Mouse (Mus musculus): ENCODE measurements around the gene Mapk6.
"Not testable (repeated sequence)": the region's sequence is repeated elsewhere in the genome, so short reads cannot be mapped to it uniquely, and the experiment has no call there.

The Mapk6 gene

DNA sequence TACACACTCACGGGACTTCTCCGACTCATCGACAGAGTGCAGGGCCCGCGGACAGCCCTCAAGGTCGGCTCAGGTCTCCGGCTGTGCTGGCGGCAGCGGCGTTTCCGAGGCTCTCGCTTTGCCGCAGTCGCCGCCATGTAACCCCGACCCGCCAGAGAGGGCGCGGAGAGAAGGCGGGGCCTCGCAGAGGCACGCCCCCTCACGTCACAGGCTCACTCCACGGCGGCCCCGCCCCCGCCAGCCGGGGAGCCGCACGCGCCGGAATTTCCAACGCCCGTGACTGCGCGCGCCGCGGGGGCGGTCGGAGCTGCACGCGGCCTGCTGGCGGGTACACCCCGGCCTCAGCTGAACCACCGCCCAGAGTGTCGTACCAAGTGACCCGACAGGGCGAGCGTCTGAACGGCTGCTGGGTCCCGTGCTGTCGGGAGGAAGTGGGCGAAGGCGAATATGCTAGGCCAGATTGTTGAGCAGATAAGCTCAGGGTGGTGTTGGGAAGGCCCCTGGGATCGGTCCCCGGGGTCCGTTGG lies at the start of gene Mapk6:
Gene Mapk6 (minus strand): TSS at position 154 of the 527 bp plus-strand sequence.
- peak; percentile 94 for DNase-seq (ENCODE audit: low spot score)

DNA sequence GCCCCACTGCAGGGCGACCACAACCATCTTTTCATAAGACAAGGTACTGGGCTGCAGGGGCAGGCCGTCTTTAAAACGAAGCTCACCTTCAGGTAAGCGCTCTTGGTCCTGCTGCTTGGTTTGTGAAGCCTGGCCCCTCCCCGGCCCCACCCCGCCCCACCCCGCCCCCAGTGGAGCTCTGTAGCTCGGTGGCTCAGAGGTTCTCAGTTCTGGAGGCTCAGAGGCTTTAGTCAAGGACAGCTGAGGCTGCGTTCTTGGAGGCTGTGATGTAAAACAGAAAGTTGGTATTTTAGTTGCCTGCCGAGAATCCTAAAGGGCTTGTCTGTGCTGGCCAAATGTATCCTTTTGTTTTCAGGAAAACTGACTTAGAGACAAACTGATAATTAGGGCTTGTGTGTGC lies 45.9 kb upstream of the Mapk6 start:
- no peak for DNase-seq (ENCODE audit: low spot score)

DNA sequence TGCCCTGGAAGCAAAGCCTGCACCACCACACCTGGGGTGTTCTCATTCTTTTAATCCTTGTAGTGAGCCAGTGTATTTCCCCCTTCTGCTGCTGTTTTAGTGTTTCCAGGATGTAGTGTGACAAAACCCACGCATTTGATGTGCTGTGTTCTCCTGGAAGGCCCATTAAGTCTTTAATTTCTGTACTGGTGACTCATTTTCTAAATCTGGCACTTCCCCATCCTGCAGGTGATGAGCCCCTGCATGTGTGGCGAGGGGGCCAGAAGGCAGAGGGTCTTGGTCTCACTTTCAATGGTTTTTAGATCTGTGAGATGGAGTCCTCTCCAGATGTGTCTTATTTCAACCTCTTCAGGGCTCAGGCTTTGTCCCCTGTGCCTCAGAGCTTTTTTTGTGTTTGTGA lies 44.2 kb upstream of the Mapk6 start:
- DNase-seq (ENCODE audit: low spot score) = no peak

DNA sequence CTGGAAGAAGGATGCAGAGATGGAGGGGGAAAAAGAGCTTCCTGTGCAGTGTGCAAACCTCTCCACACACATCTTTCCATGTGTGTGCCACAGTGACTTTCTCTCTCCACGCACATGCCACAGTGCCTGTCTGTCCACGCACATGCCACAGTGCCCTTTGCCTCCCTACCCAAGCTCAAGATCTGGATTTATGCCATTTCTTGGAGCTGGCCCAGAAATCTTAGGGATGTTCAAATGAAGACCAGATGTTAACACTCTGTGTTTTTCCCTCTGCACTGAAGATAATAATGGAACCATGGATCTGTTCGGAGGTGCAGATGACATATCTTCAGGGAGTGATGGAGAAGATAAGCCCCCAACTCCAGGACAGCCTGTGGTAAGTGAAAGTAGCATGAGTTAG lies 38.2 kb upstream of the Mapk6 start:
- no peak for DNase-seq (ENCODE audit: low spot score)

DNA sequence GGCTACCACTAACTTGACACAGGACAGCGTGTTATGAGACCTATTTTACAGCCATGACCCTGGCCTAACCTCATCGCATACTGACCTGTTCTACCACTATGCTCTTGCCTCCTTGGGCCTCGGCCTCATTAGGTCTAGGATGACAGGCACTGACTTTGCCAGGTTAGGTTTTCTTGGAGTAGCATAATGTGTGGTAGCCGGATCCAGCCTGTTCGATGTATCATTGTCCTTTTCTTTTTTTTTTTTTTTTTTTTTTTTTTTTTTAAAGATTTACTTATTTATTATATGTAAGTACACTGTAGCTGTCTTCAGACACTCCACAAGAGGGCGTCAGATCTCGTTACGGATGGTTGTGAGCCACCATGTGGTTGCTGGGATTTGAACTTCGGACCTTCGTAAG lies 36.8 kb upstream of the Mapk6 start:
- not testable (repeated sequence) for DNase-seq (ENCODE audit: low spot score)

DNA sequence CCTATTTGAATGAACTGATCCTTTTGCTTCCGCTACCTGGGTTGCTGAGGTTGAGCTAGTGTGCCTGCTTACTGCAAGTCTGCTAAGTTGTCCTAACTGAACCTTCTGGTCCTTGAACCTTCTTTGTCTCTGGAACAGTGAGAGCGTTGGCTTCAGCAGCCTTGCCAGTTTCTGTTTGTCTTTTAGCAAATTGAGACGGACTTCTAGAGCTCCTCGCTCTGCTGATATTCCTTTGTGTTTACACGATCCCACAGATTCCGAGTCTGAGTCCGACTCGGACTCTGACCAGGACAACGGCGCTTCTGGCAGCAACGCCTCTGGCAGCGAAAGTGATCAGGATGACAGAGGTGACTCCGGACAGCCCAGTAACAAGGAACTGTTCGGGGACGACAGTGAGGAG lies 35.2 kb upstream of the Mapk6 start:
- DNase-seq (ENCODE audit: low spot score) = no peak

DNA sequence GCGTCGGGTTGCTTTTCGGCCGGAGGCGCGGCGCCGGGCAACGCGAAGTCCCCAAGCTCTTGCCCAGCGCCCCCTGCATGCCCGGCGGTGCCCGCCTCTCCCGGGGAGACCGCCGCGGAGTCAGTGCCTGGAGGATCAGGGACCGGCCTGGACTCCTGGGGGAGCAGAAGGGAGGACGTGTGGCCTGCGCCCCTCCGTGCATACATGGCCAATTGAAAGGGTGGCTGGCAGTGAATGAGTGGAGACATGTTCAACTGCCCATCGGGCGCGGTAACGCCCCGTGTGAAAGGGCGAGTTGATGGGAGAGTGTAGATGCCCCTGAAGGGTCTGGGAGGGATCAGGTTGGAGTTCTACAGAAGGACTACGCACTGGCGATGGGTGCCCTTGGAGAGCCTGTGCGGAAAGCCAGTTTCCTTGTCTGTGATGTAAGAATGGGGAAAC lies 31.9 kb upstream of the Mapk6 start:
- DNase-seq (ENCODE audit: low spot score) = peak; percentile 59

DNA sequence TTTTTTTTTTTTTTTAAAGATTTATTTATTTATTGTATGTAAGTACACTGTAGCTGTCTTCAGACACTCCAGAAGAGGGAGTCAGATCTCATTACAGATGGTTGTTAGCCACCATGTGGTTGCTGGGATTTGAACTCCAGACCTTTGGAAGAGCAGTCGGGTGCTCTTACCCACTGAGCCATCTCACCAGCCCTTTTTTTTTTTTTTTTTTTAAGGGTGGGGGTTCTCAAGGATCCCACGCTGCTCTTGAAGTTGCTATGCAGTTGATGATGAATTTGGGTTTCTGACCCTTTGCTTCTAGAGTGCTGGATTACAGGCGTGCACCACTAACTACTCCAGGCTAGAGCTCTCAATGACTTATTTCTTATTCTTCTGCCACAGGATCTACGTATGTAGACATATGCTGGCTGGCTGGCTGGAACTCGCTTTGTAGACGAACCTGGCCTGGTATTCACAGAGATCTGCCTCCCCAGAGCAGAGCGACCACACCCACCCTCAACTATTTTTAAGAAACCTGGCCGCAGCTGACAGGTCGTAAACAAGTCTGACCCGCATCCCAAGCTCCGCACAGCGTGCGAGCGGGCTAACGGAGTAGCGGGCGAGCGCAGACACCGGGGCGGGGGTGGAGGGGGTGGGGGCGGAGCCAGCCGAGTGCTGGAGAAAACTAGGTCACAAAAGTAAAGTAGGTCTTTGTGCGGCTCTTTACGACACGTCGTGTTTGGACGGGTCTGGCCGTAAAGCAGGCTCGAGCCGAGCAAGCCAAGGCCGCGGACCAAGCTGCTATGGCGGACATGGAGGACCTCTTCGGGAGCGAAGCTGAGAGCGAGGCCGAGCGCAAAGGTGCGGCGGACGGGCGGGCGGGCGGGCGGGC lies 31.2 kb upstream of the Mapk6 start, which contains the start of gene Leo1:
Gene Leo1 (plus strand): TSS at position 729 of the 871 bp plus-strand sequence.
- peak; percentile 92 for DNase-seq (ENCODE audit: low spot score)

DNA sequence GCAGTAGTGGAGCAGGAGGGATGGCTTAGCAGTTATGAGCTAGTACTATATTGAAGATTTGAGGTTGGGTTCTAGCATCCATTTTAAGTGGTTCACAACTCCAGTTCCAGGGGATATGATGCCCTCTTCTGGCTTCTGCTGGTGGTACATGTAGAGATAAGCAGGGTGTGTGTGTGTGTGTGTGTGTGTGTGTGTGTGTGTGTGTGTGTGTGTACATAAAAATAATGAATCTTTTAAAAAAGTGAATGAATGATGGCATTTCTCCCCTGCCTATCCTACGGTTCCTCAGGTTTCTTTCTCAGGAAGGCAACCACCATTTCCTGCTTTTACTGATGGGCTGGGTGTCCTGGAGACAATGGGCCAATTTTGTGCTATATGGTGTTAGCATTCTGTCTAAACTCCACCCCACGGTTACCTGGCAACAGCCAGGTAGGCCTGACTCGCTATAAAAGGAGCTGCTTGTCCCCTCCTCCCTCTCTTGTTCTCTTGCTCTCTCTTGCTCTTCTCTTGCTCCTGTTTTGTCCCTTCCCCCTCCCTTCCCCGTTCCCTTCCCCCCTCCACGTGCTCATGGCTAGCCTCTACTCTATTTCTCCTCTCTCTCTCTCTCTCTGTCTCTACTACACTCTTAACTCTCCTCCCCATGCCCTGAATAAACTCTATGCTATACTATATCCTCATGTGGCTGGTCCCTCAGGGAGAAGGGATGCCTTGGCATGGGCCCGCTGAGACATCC lies 28.0 kb upstream of the Mapk6 start:
- peak; percentile 73 for DNase-seq (ENCODE audit: low spot score)

DNA sequence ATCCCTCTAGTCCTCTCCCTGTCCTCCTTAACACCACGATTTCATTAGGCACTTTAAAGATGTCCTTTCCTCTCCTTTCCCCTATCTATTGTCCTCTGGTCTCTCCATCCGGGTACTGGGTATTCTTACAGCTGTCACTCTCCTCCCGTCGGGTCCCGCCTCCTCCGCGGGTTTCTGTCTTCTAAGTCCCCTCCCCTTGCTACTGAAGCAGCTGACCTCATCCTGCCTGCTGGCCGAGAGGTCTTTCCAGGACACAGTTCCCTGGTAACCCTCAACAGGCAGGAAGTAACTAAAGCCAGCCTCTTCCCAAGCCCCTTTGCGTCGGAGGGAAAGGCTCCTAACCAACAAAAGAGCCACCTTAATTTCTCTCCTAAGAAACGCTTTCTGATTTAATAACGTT lies 26.1 kb upstream of the Mapk6 start:
- DNase-seq (ENCODE audit: low spot score) = peak; percentile 94

DNA sequence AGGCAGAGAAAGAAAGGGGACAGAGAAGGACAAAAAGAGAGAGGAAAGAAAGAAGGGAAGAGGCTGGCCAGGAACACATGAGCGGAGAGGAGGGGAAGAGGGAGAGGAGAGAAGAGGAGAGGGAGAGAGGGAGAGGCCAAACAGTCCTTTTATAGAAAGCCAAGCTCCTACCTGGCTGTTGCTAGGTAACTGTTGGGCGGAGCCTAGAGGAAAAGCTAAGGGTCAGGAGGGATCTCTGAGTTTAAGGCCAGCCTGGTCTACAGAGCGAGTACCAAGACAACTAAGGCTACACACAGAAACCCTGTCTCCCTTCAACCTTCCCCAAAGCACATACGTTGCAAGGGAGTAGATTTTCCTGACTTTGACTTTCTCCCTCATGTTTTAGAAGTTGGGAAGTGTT lies 25.5 kb upstream of the Mapk6 start:
- DNase-seq (ENCODE audit: low spot score) = no peak

DNA sequence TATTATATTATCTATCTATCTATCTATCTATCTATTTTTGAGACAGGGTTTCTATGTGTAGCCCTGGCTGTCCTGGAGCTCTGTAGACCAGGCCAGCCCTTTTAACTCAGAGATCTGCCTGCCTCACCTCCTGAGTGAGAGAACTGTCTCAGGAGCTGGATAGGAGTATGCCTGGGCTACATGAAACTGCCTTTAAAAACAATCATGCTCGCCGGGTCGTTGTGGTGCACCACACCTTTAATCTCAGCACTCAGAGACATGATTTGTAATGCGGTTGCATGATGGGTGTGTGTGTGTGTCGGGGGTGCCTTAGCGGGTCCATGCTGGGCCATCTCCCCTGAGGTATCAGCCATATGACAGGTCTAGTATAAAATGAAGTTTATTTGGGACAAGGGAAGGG lies 25.1 kb upstream of the Mapk6 start:
- no peak for DNase-seq (ENCODE audit: low spot score)

DNA sequence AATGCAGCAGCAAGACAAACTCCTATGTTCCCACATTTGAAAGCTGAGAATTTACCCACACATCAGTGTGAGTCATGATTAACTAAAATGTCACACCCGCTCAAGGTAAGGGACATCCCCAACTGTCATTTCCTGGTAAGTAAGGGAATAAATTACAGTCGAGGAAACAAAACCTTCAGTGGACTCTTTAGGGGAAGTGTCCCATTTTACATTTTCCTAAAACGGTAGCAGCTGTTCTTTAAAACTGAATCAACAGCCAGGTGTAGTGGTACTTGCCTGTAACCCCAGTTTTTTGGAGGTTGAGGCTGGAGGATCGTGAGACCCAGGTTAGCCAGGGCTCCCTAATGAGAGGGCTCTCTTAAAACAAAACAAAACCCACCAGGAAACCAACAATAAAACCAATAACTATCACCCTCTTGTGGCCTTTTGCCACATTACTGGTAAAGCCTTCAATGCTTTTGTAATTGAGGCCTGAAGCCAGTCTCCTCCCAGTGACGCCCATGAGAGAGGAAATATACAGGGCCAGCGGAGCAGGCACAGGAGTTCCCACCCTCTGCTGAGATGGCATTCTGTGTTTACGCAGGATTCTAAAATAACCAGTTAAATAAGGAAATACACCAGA lies 24.5 kb upstream of the Mapk6 start:
- DNase-seq (ENCODE audit: low spot score) = peak; percentile 77

DNA sequence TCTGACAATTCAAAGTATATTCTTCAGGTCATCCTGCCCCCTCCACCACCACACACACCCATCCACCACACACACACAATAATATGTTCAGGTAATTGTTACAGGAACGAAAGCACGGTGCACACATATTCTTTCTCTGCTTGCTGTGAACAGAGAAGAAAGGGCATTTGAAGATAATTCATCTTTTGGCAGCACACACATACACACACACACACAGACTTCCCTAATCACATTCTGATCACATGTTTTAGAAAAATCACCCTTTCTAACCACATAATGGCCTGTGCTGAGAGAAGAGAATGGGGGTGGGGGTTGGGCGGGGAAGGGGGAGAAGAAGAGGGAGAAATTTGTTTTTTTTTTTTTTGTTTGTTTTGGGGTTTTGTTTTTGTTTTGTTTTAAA lies 22.9 kb upstream of the Mapk6 start:
- no peak for DNase-seq (ENCODE audit: low spot score)

DNA sequence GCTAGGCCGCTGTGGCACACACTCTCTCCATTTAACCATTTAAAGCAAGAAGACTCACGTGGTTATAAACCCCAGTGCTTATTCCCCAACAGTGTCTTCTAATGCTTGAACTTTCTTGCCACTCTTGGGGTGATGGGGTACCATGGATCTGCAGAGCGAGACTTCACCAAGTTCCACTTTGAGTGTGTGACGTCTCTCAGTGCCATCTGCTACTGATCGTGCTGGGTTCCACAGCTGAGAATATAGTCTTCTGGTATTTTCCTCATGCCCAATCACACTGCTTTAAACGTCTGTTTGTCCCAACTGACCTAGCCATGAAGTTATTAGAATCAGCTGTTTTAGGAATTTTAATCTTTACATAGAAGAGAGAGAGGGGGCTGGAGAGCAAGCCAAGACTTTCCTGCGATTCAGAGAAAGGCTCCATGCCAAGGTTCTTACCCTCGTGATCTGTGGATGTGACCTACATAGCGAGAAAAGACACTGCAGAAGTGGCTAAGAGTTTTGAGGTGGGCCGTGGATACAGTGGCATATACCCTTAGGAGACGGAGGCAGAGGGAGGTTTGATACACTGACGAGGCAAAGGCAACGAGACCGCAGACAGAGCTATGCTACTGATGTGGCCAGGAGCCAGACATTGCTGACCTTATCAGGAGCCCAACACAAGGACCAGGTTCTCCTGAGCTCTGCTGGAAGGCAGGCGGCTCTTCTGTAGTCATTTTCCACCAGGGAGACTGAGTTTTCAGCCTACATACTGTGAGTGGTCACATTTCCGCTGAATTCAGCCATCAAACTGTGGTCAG lies 21.2 kb upstream of the Mapk6 start:
- no peak for DNase-seq (ENCODE audit: low spot score)

DNA sequence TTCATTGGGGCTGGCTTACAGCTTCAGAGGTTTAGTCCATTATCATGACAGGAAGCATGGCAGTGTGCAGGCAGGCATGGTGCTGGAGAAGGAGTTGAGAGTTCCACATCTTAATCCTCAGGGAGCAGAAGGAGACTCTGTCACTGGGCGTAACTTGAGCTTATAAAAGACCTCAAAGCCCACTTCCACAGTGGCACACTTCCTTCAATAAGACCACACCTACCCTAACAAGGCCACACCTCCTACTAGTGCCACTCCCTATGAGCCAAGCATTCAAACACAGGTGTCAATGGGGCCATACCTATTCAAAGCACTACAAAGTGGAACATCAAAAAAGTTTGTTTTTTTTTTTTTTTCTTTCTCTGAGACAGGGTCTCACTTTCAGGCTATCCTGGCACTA lies 19.9 kb upstream of the Mapk6 start:
- DNase-seq (ENCODE audit: low spot score) = no peak

DNA sequence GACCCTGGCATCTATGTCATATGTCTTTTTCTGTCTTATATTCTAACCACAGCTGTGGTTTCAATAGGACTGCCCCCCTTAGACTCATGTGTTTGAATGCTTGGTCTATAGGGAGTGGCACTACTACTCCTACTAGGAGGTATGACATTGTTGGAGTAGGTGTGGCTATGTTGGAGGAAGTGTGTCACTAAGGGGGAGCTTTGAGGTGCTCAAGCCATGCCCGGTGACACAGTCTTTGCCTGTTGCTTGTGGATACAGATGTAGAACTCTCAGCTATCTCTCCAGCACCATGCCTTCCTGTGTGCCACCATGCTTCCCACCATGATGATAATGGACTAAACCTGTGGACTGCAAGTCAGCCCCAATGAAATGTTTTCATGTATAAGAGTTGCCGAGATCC lies 19.2 kb upstream of the Mapk6 start:
- DNase-seq (ENCODE audit: low spot score) = no peak

DNA sequence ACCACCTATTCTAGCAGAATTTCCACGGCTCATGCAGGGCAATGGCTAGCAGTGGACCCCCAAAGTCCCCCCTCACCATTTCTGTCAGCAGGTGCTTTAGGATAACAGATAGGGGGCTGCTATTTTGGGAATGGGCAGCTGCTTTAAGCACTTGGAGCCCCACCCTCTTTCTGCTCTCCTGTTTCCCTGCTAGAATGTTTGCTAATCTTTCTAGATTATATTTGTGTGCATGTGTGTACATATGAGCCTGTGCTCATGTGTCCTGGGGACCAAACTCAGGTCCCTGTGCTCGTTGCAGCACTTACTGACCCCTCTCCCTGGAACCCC lies 18.4 kb upstream of the Mapk6 start:
- no peak for DNase-seq (ENCODE audit: low spot score)

DNA sequence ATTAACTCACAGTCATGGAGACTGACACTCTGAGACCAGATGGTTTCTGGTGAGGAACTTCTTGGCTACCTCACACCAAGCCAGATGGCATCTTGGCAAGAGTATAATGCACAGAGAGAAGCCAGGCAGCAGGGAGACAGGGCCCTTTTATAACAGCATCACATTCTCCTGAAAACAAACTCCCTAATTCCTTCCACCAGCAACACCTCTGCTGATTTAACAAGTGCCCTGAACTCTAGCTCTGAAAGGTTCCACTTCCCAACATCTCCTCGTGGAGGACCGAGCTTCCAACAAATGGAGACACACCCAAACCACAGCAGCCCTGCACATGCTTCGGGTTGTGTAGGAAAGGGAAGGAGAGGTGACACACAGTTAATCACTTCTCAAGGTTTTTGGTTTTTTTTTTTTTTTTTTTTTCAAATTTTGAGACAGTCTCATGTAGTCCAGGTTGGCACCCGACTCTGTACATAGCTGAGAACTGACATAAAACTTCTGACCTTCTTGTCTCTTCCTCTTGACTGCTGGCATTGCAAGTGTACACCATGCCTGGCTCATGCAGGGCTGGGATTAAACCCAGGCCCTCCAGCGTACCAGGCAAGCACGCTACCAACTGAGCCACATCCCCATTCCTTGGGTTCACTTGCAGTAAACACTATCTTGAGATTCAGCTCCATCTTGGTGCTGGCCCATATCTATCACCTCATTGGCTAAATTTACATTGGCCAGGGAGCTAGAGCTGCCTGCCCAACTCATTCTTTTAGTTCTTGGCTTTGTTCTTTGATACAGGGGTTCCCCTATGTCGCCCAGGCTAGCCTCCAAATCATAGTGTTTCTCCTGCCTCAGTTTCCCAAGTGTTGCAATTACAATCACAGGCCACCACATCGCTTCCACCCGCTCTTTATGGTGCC lies 17.8 kb upstream of the Mapk6 start:
- no peak for DNase-seq (ENCODE audit: low spot score)

DNA sequence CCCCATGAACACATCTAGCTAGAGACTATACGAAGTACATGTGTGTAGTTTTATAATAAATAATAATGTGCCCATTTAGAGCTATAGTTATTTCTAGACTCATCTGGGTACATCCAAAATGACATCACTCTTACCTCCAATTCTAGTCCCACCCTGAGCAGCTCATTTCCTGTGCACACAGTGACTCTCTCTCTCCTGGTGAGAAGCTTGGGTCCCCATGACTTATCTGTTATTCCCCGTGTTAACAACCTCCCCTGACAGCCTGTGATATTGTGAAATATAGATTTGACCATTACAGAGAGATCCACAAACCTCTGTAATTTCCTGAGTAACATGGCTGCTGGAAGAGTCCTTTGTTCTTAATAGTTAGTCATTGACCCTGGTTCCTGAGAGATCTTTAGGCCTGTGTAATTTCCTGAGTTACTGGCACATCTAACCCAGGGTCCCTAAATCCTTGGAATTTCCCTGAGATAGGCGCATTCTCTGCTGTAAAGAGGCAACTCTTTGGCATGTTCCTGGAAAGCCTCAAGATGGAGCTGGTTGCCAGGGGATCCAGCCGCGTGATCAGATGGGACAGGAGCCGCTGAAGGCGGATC lies 16.1 kb upstream of the Mapk6 start:
- no peak for DNase-seq (ENCODE audit: low spot score)
